Mouse (Mus musculus) c-Kit-positive CD71-positive TER-119-negative erythroid progenitor cells, embryonic 14.5 days (primary cell): ENCODE measurements around the gene Trmt5.

ENCODE experiments used
- DNase-seq: peaks from one replicate; pipeline ENCODE4 v3.0.0-alpha.2; 2013; ENCODE audit warnings: low read depth

The Trmt5 gene

GRCm38 (mm10) chr12:73269531-73269930 is 17.0 kb downstream of the Trmt5 start:
- no peak for DNase-seq

GRCm38 (mm10) chr12:73268497-73268896 is 18.0 kb downstream of the Trmt5 start:
- DNase-seq: no peak

GRCm38 (mm10) chr12:73266597-73266996 is 19.9 kb downstream of the Trmt5 start:
- no peak for DNase-seq

- no peak for DNase-seq
Observed at GRCm38 (mm10) chr12:73265381-73265978, 21.0 kb downstream of the Trmt5 start.

GRCm38 (mm10) chr12:73260339-73260738 is 26.2 kb downstream of the Trmt5 start:
- DNase-seq: no peak

GRCm38 (mm10) chr12:73259269-73259668 is 27.2 kb downstream of the Trmt5 start:
- DNase-seq: no peak

GRCm38 (mm10) chr12:73255006-73255405 is 31.5 kb downstream of the Trmt5 start:
- DNase-seq: no peak

- no peak for DNase-seq
Observed at GRCm38 (mm10) chr12:73245687-73246086, 40.8 kb downstream of the Trmt5 start.

- DNase-seq: no peak
Observed at GRCm38 (mm10) chr12:73241960-73242359, 44.5 kb downstream of the Trmt5 start.

GRCm38 (mm10) chr12:73232586-73232985 is 53.9 kb downstream of the Trmt5 start:
- no peak for DNase-seq

- DNase-seq: no peak
Observed at GRCm38 (mm10) chr12:73231552-73231951, 55.0 kb downstream of the Trmt5 start.

- no peak for DNase-seq
Observed at GRCm38 (mm10) chr12:73230196-73230595, 56.3 kb downstream of the Trmt5 start.
